Mouse (Mus musculus) cerebellum, adult 18-20 months (tissue): Measurements from ENCODE around the gene Krt9.
A peak's percentile ranks its signal among the peaks of the same experiment; 100 is the strongest.
"Not testable (repeated sequence)": the region's sequence is repeated elsewhere in the genome, so short reads cannot be mapped to it uniquely, and the experiment has no call there.

Experiments
- DNase-seq, 2 experiments: peaks; one replicate each; pipeline ENCODE4 v3.0.0; 2021

The Krt9 gene

GRCm38 (mm10) chr11:100192992-100193391, at the start of gene Krt9:
Krt9 (minus strand) TSS chr11:100193246.
- no peak for DNase-seq

DNA sequence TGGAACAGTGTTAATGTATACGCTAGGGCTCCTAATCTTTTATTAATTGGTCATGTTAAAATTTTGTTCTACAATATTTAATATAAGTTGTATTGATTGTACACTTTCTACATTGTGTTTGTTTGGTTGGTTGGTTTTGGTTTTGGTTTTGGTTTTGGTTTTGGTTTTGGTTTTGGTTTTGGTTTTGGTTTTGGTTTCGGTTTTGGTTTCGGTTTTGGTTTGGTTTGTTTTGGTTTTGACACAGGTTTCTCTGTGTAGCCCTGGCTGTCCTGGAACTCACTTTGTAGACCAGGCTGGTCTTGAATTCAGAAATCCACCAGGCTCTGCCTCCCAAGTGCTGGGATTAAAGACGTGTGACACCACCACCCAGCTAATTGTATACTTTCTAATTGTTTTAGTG, 47.2 kb upstream of the Krt9 start:
- DNase-seq, result not testable (repeated sequence)

GRCm38 (mm10) chr11:100221741-100222140, 28.7 kb upstream of the Krt9 start:
- no peak for DNase-seq

- no peak for DNase-seq
Measured at GRCm38 (mm10) chr11:100219304-100219703, 26.3 kb upstream of the Krt9 start.

- DNase-seq, result no peak
Measured at GRCm38 (mm10) chr11:100208542-100208941, 15.5 kb upstream of the Krt9 start.

DNA sequence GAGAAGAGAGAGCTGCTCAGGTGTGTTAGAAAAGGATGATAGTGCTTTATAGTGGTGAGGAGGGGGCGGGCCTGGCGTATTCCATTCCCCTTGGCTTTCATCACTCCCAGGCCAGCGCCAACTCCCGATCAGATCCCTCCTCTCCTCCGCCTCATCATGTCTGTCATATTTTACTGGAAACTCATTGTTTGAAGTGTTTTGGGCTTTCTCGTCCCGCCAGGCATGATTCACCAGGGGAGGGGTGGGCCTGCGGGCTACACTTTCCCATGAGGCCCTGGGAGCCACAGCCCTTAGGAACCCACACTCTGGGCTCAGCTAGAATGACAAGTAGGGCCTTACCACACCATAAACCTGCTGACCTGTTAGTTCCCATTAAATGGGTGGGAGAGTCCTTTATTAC, 14.5 kb upstream of the Krt9 start, which contains the start of gene Krt14:
Krt14 (minus strand) TSS at position 51 of the 400 bp plus-strand sequence.
- DNase-seq, result no peak

- no peak for DNase-seq
Measured at GRCm38 (mm10) chr11:100203448-100203847, 10.4 kb upstream of the Krt9 start.

- DNase-seq, result no peak
Measured at GRCm38 (mm10) chr11:100202906-100203305, 9.9 kb upstream of the Krt9 start.

- peak; percentile 15 to 22 for DNase-seq
Measured at GRCm38 (mm10) chr11:100200104-100200820, 7.2 kb upstream of the Krt9 start.

GRCm38 (mm10) chr11:100198666-100199065, 5.6 kb upstream of the Krt9 start:
- no peak for DNase-seq

DNA sequence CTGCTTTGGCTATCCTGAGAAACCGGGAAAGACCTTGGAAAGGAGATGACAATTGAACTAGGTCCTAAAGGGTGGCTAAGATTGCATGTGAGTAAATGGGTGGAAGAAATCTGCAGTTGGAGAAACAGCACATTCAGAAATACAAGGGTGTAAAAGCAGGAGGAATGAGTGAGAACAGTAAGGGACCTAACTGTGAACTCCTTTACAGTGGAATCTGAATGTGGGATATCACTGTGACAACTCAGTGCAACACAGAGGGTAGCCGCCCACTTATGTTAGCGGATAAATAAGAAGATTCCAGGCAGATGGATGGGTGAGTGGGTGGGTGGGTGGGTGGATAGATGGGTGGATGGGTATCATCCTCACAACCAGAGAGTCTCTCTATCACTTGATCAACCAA, 1.2 kb downstream of the Krt9 start:
- DNase-seq, result no peak

DNA sequence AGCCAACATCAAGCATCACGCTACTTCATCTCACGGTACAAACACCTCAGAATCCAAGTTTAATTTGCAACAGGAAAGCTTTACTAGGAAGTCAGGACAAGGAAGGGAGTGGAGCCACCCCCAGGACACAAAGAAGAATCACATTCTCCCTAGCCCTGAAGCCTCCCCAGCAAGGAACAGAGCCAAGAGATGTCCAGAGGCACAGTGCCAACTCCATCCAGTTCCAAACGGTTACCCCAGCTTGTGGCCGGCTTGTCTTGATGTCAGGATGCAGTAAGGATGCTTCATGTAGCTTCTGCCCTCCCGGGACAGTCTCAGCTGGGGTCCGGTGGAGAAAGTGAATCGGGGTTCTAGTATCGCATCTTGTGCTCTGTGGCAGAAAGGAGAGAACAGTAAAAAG, 6.3 kb downstream of the Krt9 start:
- DNase-seq, result no peak

GRCm38 (mm10) chr11:100181725-100182124, 11.3 kb downstream of the Krt9 start:
- DNase-seq, result no peak

GRCm38 (mm10) chr11:100179260-100179659, 13.8 kb downstream of the Krt9 start:
- DNase-seq, result no peak

DNA sequence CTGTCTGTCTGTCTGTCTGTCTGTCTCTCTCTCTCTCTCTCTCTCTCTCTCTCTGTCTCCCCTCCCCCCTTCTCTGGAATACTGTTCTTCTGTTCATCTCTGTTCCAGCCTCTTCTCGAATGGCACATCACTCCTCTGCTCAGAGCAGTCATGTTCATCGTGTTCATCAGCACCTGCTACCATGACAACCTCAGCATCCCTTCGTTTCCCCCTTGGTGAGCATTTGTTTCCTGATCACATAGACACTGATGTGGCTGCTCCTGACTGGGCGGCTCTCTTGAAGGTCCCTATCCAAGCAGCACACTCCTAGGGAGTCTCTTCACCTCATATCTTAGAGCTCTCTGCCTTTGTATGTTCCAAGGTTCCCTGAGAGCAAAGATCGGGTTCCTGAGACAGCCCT, 14.7 kb downstream of the Krt9 start:
- DNase-seq, result no peak

DNA sequence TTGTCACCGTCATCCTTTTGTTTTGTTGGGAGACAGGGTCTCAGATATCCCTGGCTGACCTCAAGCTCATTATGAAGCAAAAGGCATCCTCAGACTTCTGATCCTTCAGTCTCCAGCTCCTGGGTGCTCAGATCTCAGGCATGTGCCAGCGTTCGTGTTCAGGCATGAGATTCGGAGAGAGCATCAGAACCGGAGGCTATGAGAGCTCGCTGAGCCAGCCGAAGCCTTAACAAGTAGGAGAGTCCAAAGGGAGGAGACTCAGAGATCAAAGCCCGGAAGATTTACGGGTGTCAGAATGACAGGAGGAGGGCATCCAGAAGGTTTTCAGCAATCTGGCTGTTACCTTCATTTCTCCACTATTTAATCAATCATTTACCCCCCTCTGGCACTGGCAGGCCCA, 16.3 kb downstream of the Krt9 start:
- DNase-seq, result no peak

GRCm38 (mm10) chr11:100168765-100169762, 24.0 kb downstream of the Krt9 start:
- DNase-seq, result peak; percentile 25 to 55

DNA sequence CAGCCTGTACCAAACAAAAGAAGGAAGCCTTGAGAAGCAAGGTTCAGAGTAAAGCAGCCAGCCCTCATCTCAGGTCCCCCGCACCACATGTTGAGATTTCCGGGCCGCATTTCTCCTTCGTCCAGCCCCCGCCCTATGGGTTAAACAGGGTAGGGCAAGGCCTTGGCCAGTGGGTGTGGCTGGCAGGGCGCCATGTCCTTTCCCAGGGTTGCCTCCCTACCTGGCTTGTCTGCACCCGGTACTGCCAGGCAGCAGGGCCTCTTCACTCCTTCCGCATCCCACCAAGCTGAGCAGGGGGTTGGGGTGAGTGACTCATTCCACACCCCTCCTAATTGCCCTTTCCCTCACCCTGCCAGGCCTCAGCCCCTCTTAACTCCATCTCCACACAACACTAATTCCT, 25.0 kb downstream of the Krt9 start:
- peak in 1 of 2 experiments; percentile 2 for DNase-seq

- no peak for DNase-seq
Measured at GRCm38 (mm10) chr11:100164392-100164791, 28.7 kb downstream of the Krt9 start.

DNA sequence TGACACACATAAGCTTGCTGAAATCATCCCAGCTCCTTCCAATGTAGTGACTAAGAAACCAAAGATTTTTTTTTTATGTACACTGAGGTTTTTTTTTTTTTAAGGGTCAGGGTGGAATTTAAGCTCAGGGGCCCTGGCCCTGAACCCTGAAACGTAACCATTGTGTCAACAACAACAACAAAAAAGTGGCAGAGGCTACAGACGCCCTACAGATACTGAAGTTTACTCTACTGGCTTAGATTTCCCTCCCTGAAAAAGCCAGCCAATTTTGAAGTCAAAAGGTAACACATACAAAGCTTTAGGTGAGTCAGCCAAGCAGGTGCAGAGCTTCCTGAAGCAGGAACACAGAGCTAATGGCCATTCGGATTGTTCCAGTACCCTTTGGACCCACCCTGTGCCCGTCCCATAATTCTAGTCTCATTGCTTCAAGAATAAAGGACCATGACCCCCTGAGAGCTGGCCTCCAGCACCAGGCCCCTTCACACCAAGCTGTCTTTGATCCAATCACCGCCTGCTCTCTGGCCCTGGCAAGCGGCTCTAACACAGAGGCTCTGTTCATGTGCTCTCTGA, 35.1 kb downstream of the Krt9 start:
- DNase-seq, result no peak

GRCm38 (mm10) chr11:100157331-100157730, 35.7 kb downstream of the Krt9 start:
- no peak for DNase-seq

GRCm38 (mm10) chr11:100155497-100156255, 37.4 kb downstream of the Krt9 start:
- DNase-seq, result no peak
